Mouse (Mus musculus): ENCODE data around the gene Fam117b. TPM values are rescaled to one million over a fixed set of nuclear protein-coding genes. Genes with fewer than 3 reads are reported as not detected.

Gene Fam117b
- total and polyA plus RNA-seq, 3 experiments: 11.2 to 15.5 TPM; not detected in 1

DNA sequence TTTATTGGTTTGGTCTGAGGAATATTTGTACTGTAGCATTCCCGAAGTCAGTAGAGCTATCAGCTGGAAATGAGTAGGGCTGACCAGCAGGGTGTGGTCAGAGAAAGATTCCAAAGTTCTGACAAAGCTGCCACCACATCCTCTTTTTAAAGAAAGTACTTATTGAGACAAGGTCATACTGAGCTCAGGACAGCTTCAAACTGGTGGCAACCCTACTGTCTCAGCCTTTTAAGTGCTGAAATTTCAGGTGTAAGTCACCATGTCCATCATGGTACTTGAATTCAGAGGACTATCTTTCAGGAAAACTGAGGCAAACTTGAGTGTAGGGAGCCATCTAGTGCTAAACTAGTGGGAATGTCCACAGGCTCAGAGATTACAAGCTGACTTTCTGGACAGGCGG, 87.5 kb downstream of the Fam117b start:
- Histone ChIP-seq H3K9ac (ENCODE audit: control insufficient read depth, low read depth, low read length, poor library complexity, severe bottlenecking) (no peak overlapping the region), H3K79me2 (ENCODE audit: control insufficient read depth, insufficient read depth, low read length, poor library complexity) (no peaks in the 10 kb centered on the region), H3K27ac (ENCODE audit: control insufficient read depth, low read depth, low read length) (no peak overlapping the region), H3K4me1 (ENCODE audit: control insufficient read depth in 1 of 2, insufficient read depth in 2 of 2, low read length in 2 of 2) (peaks cover 6 to 10% of the 10 kb centered on the region in 2 experiments), H3K4me3 (ENCODE audit: control insufficient read depth in 1 of 2, insufficient read depth in 1 of 2, low read depth in 2 of 2, low read length in 2 of 2) (no peak overlapping the region), H3K27me3 (ENCODE audit: control insufficient read depth in 1 of 2, insufficient read depth in 2 of 2, low read length in 2 of 2) (no peaks in the 10 kb centered on the region), H3K9me3 (replicated peaks; ENCODE audit: insufficient read depth, low read length) (no peaks in the 10 kb centered on the region), H3K36me3 (ENCODE audit: control insufficient read depth in 1 of 2, insufficient read depth in 2 of 2, low read length in 2 of 2) (peaks cover 0 to 12% of the 10 kb centered on the region in 2 experiments; a peak in 2 of 4 replicates)
- DNase-seq (ENCODE audit: low read depth, low spot score): peak; percentile 41
- TF ChIP-seq MAFK (IDR thresholded peaks at IDR 0.05; ENCODE audit: borderline replicate concordance, low read depth, low read length) (no peak), RAD21 (IDR thresholded peaks at IDR 0.05; ENCODE audit: low read depth, low read length) (peak; percentile 55), CHD1 (IDR thresholded peaks at IDR 0.05; ENCODE audit: low read depth, low read length) (no peak), CHD2 (IDR thresholded peaks at IDR 0.05; ENCODE audit: low read length) (no peak), ELF1 (IDR thresholded peaks at IDR 0.05; ENCODE audit: low read depth, low read length) (no peak), POLR2A (IDR thresholded peaks at IDR 0.05; ENCODE audit: control insufficient read depth in 1 of 2, insufficient read depth in 1 of 2, low read depth in 1 of 2, low read length in 2 of 2, poor library complexity in 1 of 2) (no peak), MEF2A (IDR thresholded peaks at IDR 0.05; ENCODE audit: extremely low read depth, insufficient replicate concordance, low read depth, low read length, poor library complexity, severe bottlenecking) (no peak), ZKSCAN1 (IDR thresholded peaks at IDR 0.05; ENCODE audit: low read depth, low read length) (no peak), POLR2AphosphoS5 (IDR thresholded peaks at IDR 0.05; ENCODE audit: borderline replicate concordance, low read depth, low read length) (no peak), USF2 (IDR thresholded peaks at IDR 0.05; ENCODE audit: borderline replicate concordance in 1 of 2, insufficient read depth in 1 of 2, low read depth in 1 of 2, low read length in 2 of 2) (no peak), TBP (IDR thresholded peaks at IDR 0.05; ENCODE audit: low read depth, low read length) (no peak), RCOR1 (IDR thresholded peaks at IDR 0.05; ENCODE audit: low read depth, low read length) (no peak), HCFC1 (IDR thresholded peaks at IDR 0.05; ENCODE audit: low read depth, low read length) (no peak), NRF1 (IDR thresholded peaks at IDR 0.05; ENCODE audit: insufficient read depth, low read depth, low read length, poor library complexity, severe bottlenecking) (no peak), ZNF384 (IDR thresholded peaks at IDR 0.05; ENCODE audit: low read depth, low read length) (no peak), KAT2A (conservative IDR thresholded peaks at IDR 0.05; ENCODE audit: low read depth, low read length) (no peak), CTCF (IDR thresholded peaks at IDR 0.05 in 2 of 3, conservative IDR thresholded peaks at IDR 0.05 in 1 of 3; ENCODE audit: control insufficient read depth in 1 of 3, insufficient read depth in 1 of 3, low read depth in 2 of 3, low read length in 3 of 3, poor library complexity in 1 of 3, severe bottlenecking in 1 of 3) (peak; percentile 6 to 50 (median 19); a peak in 2 of 6 replicates), ZC3H11A (IDR thresholded peaks at IDR 0.05; ENCODE audit: low read depth, low read length) (peak; percentile 54), SIN3A (IDR thresholded peaks at IDR 0.05; ENCODE audit: low read length) (0 out of 2 replicates have a peak, but pooled peaks have one; percentile 26), EP300 (IDR thresholded peaks at IDR 0.05; ENCODE audit: low read depth in 1 of 2, low read length in 2 of 2) (no peak), NELFE (IDR thresholded peaks at IDR 0.05; ENCODE audit: low read depth, low read length) (no peak), BHLHE40 (IDR thresholded peaks at IDR 0.05; ENCODE audit: borderline replicate concordance, low read depth, low read length) (no peak), UBTF (IDR thresholded peaks at IDR 0.05; ENCODE audit: borderline replicate concordance, insufficient read depth, low read depth, low read length) (no peak), SMC3 (IDR thresholded peaks at IDR 0.05; ENCODE audit: low read depth, low read length) (peak; percentile 51), GABPA (IDR thresholded peaks at IDR 0.05; ENCODE audit: low read depth, low read length) (no peak), ZMIZ1 (IDR thresholded peaks at IDR 0.05; ENCODE audit: low read depth, low read length) (no peak), MYC (IDR thresholded peaks at IDR 0.05; ENCODE audit: low read depth, low read length) (no peak)
